Mouse (Mus musculus) cortical plate, adult 2 months (tissue): ENCODE measurements at regions not wholly inside any gene's neighbourhood (a gene's known extent, or its start where the extent isn't known, plus 50 kb on each side); places are given as distances from the start of the nearest gene placed in this dataset.

ENCODE experiments used
- CTCF ChIP-seq: fragments of 200-500 bp; IDR thresholded peaks from 2 replicates; pipeline ENCODE4 v1.5.1; 2011; ENCODE audit warnings: mild to moderate bottlenecking, control low read depth, low read length; ENCODE audit not compliant: insufficient read depth; ENCODE audit errors: extremely low read depth
- POLR2A ChIP-seq: fragments of 200-500 bp; IDR thresholded peaks from 2 replicates; pipeline ENCODE4 v1.6.1; 2011; ENCODE audit warnings: mild to moderate bottlenecking, low read length, control low read depth; ENCODE audit not compliant: insufficient read depth; ENCODE audit errors: extremely low read depth

DNA sequence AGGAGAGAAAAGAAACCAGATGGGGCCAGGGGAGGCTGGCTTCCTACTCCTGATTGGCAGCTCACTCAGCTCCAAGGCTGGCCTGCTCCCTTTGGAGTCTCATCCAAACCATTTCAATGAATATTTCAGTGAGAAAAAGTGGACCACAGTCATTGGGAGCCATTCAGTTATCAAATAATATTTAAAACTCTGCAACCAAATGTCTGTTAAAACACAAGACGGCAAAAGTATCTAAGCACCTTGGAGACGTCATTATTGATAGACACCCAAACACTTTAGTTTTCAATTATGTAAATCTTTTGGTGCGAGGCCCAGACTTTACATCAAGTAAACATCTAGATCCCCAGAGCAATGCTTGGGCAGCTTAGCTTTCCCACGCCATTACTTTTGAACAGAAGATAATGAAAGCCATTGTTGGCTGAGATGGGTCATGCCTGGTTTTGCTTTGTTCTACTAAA lies 268.1 kb upstream of the Dcn start:
- TF ChIP-seq CTCF: no peak
- TF ChIP-seq POLR2A: no peak
